Mouse (Mus musculus): ENCODE data around the gene Cyp2d22.
"Not testable (repeated sequence)": the region's sequence is repeated elsewhere in the genome, so short reads cannot be mapped to it uniquely, and the experiment has no call there.

The Cyp2d22 gene

GRCm38 (mm10) chr15:82379871-82380713 is at the start of gene Cyp2d22:
Gene Cyp2d22, minus strand, starts transcription at chr15:82380260.
- peak; percentile 36 to 39 for DNase-seq

- no peak for DNase-seq
These were observed 43.4 kb upstream of the Cyp2d22 start for GRCm38 (mm10) chr15:82423471-82423870.

GRCm38 (mm10) chr15:82422935-82423334 is 42.9 kb upstream of the Cyp2d22 start:
- no peak for DNase-seq

- DNase-seq: no peak
These were observed 38.6 kb upstream of the Cyp2d22 start for GRCm38 (mm10) chr15:82418616-82419015.

GRCm38 (mm10) chr15:82416797-82417789 is 37.0 kb upstream of the Cyp2d22 start:
- peak; percentile 89 for DNase-seq

- DNase-seq: no peak
These were observed 27.5 kb upstream of the Cyp2d22 start for GRCm38 (mm10) chr15:82407536-82407935.

GRCm38 (mm10) chr15:82406981-82407380 is 26.9 kb upstream of the Cyp2d22 start, which contains the start of gene Cyp2d10:
Gene Cyp2d10, minus strand, starts transcription at chr15:82407195.
- no peak for DNase-seq

- no peak for DNase-seq
These were observed 24.1 kb upstream of the Cyp2d22 start for GRCm38 (mm10) chr15:82404163-82404562.

- no peak for DNase-seq
These were observed 23.5 kb upstream of the Cyp2d22 start for GRCm38 (mm10) chr15:82403606-82404005.

GRCm38 (mm10) chr15:82402741-82403140 is 22.7 kb upstream of the Cyp2d22 start:
- DNase-seq: no peak

- DNase-seq: no peak
These were observed 22.0 kb upstream of the Cyp2d22 start for GRCm38 (mm10) chr15:82402106-82402505.

GRCm38 (mm10) chr15:82401516-82401915 is 21.5 kb upstream of the Cyp2d22 start:
- DNase-seq: no peak

- not testable (repeated sequence) for DNase-seq
These were observed 15.9 kb upstream of the Cyp2d22 start for GRCm38 (mm10) chr15:82395955-82396354.

- not testable (repeated sequence) for DNase-seq
These were observed 13.9 kb upstream of the Cyp2d22 start, which contains the start of gene Cyp2d11 for GRCm38 (mm10) chr15:82393922-82394321. Gene Cyp2d11, minus strand, starts transcription at chr15:82394022.

GRCm38 (mm10) chr15:82389916-82390315 is 9.9 kb upstream of the Cyp2d22 start:
- DNase-seq: not testable (repeated sequence)

- DNase-seq: no peak
These were observed 5.7 kb upstream of the Cyp2d22 start for GRCm38 (mm10) chr15:82385729-82386128.

- no peak for DNase-seq
These were observed 2.4 kb upstream of the Cyp2d22 start for GRCm38 (mm10) chr15:82382441-82382840.

- no peak for DNase-seq
These were observed 628 bp upstream of the Cyp2d22 start for GRCm38 (mm10) chr15:82380714-82381062.

GRCm38 (mm10) chr15:82379511-82379870 is 569 bp downstream of the Cyp2d22 start:
- no peak for DNase-seq

GRCm38 (mm10) chr15:82378261-82379180 is 1.5 kb downstream of the Cyp2d22 start:
- no peak for DNase-seq

- no peak for DNase-seq
These were observed 2.4 kb downstream of the Cyp2d22 start for GRCm38 (mm10) chr15:82377701-82378100.
